Mouse (Mus musculus): ENCODE measurements around the gene Rasgrf2.

DNA sequence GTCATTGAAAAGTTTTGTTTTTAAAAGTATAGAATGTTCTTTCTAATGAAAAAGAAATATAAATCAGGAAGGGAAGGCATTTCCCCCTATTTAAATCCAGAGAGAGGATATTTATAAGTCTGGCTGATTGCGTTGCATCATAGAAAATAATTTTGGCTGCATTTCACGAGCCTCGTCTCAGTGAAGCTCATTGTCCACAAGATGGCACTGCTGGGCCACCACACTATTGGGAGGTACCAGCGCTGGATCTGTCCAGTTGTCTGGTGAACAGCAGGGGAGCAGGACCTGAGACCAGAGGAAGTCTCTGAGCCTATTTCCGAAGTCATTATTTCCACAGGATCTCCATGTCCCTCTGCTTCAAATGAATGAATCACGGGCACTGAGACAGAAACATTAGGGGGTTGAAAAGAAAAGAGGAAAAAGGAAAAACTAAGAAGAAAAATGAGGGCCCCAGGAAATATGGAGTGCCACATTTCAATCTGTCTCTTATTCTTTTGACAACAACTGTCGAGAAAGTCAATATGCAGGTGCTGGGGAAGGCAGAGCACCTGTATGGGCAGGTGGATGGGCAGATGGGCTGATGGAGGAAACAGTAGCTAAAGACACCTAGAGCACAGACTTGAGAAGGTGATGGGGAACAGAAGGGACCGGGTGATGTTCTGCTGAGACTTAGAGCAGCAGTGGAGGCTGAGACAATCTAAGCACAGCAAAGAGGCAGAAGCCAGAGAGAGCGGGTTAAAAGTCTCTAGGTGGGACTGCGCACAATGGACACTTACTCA is 223.1 kb downstream of the Rasgrf2 start:
- TF ChIP-seq CTCF (IDR thresholded peaks at IDR 0.05; ENCODE audit: low read depth) (peak; percentile 88), EP300 (IDR thresholded peaks at IDR 0.05; ENCODE audit: low read depth) (no peak)

All from liver, postnatal 0 days (tissue).